Mouse (Mus musculus) CD4-positive, CD25-positive, alpha-beta regulatory T cell, adult 2 months (primary cell): ENCODE measurements around the gene Pard3b.
A peak's percentile ranks its signal among the peaks of the same experiment; 100 is the strongest.

Experiments used
- DNase-seq: peaks from one replicate; pipeline ENCODE4 v3.0.0-alpha.2; 2012; ENCODE audit warnings: low read depth, low spot score

Gene Pard3b

GRCm38 (mm10) chr1:62081129-62081528 is 442.5 kb downstream of the Pard3b start:
- DNase-seq = no peak

GRCm38 (mm10) chr1:62085995-62086394 is 447.4 kb downstream of the Pard3b start:
- no peak for DNase-seq

- DNase-seq = no peak
Measured at GRCm38 (mm10) chr1:62087464-62087863, 448.8 kb downstream of the Pard3b start.

- no peak for DNase-seq
Measured at GRCm38 (mm10) chr1:62094885-62095284, 456.3 kb downstream of the Pard3b start.

- no peak for DNase-seq
Measured at GRCm38 (mm10) chr1:62122426-62122825, 483.8 kb downstream of the Pard3b start.

- no peak for DNase-seq
Measured at GRCm38 (mm10) chr1:62129186-62129585, 490.6 kb downstream of the Pard3b start.

GRCm38 (mm10) chr1:62148134-62148533 is 509.5 kb downstream of the Pard3b start:
- no peak for DNase-seq

- DNase-seq = no peak
Measured at GRCm38 (mm10) chr1:62148786-62149185, 510.2 kb downstream of the Pard3b start.

- no peak for DNase-seq
Measured at GRCm38 (mm10) chr1:62155970-62156369, 517.3 kb downstream of the Pard3b start.

- no peak for DNase-seq
Measured at GRCm38 (mm10) chr1:62159592-62159991, 521.0 kb downstream of the Pard3b start.

GRCm38 (mm10) chr1:62175013-62175640 is 536.5 kb downstream of the Pard3b start:
- no peak for DNase-seq

- DNase-seq = no peak
Measured at GRCm38 (mm10) chr1:62181638-62182037, 543.0 kb downstream of the Pard3b start.

- no peak for DNase-seq
Measured at GRCm38 (mm10) chr1:62182634-62183033, 544.0 kb downstream of the Pard3b start.

GRCm38 (mm10) chr1:62190786-62191185 is 552.2 kb downstream of the Pard3b start:
- DNase-seq = no peak

GRCm38 (mm10) chr1:62197515-62197914 is 558.9 kb downstream of the Pard3b start:
- DNase-seq = no peak

GRCm38 (mm10) chr1:62200919-62201318 is 562.3 kb downstream of the Pard3b start:
- peak; percentile 41 for DNase-seq

GRCm38 (mm10) chr1:62201686-62202257 is 563.1 kb downstream of the Pard3b start:
- DNase-seq = no peak

GRCm38 (mm10) chr1:62213285-62213684 is 574.7 kb downstream of the Pard3b start:
- no peak for DNase-seq

- no peak for DNase-seq
Measured at GRCm38 (mm10) chr1:62215842-62216241, 577.2 kb downstream of the Pard3b start.

- no peak for DNase-seq
Measured at GRCm38 (mm10) chr1:62216568-62216967, 577.9 kb downstream of the Pard3b start.

GRCm38 (mm10) chr1:62229129-62229528 is 590.5 kb downstream of the Pard3b start:
- no peak for DNase-seq

GRCm38 (mm10) chr1:62234039-62234438 is 595.4 kb downstream of the Pard3b start:
- DNase-seq = no peak

GRCm38 (mm10) chr1:62235121-62235520 is 596.5 kb downstream of the Pard3b start:
- no peak for DNase-seq
